Mouse (Mus musculus) C2C12 (cell line): ENCODE data around the gene Atrnl1.

Source experiments
- CEBPB ChIP-seq: IDR thresholded peaks from one replicate; pipeline ENCODE4 v1.6.1; 2011; ENCODE audit warnings: low read depth, mild to moderate bottlenecking, control low read depth, moderate library complexity
- CTCF ChIP-seq: IDR thresholded peaks from one replicate; pipeline ENCODE4 v1.5.1; 2011; ENCODE audit not compliant: control insufficient read depth, insufficient read depth, insufficient read length
- MAX ChIP-seq: IDR thresholded peaks from one replicate; pipeline ENCODE4 v1.6.1; 2011; ENCODE audit warnings: mild to moderate bottlenecking, control low read depth
- MYOD1 ChIP-seq: IDR thresholded peaks from one replicate; pipeline ENCODE4 v1.6.1; 2011; ENCODE audit warnings: low read depth; ENCODE audit not compliant: control insufficient read depth, insufficient read length
- USF1 ChIP-seq: IDR thresholded peaks from one replicate; pipeline ENCODE4 v1.6.1; 2011; ENCODE audit warnings: low read depth, mild to moderate bottlenecking, control low read depth, moderate library complexity

DNA sequence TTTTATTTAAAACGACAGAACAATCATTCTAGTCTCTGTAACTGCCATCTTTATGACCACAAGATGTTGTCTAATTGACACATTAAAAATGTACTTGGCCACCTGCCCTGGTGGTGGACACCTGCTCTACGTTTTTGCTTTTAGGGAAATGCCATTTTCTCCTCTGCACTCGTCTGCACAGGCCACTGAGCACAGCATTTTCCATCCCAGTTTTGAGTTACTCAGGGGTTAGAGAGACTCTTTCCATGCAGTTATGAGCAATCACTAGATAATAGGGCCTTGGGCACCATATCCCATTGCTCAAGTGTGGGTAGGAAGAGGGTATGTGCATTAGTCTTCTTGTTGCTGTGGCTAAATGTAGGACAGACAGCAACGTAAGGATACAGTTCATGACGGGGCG, 41.8 kb upstream of the Atrnl1 start:
- no peak for TF ChIP-seq CTCF
- no peak for TF ChIP-seq CEBPB
- TF ChIP-seq MYOD1: no peak
- no peak for TF ChIP-seq USF1
- no peak for TF ChIP-seq MAX
